Mouse (Mus musculus) olfactory bulb, adult 2 months (tissue): ENCODE data around the gene Cacna1a.

Experiments
- CTCF ChIP-seq: fragments of 200-500 bp; IDR thresholded peaks from 2 replicates; pipeline ENCODE4 v1.5.1; 2012; ENCODE audit warnings: low read depth, mild to moderate bottlenecking, low read length, moderate library complexity; ENCODE audit not compliant: insufficient read depth
- POLR2A ChIP-seq: fragments of 200-500 bp; IDR thresholded peaks from 2 replicates; pipeline ENCODE4 v1.6.1; 2012; ENCODE audit warnings: mild to moderate bottlenecking, low read depth, low read length, moderate library complexity; ENCODE audit not compliant: insufficient read depth

GRCm38 (mm10) chr8:84356482-84356881 lies 31.8 kb upstream of the Cacna1a start:
- no peak for TF ChIP-seq POLR2A
- no peak for TF ChIP-seq CTCF
